In the genomic region with DNA sequence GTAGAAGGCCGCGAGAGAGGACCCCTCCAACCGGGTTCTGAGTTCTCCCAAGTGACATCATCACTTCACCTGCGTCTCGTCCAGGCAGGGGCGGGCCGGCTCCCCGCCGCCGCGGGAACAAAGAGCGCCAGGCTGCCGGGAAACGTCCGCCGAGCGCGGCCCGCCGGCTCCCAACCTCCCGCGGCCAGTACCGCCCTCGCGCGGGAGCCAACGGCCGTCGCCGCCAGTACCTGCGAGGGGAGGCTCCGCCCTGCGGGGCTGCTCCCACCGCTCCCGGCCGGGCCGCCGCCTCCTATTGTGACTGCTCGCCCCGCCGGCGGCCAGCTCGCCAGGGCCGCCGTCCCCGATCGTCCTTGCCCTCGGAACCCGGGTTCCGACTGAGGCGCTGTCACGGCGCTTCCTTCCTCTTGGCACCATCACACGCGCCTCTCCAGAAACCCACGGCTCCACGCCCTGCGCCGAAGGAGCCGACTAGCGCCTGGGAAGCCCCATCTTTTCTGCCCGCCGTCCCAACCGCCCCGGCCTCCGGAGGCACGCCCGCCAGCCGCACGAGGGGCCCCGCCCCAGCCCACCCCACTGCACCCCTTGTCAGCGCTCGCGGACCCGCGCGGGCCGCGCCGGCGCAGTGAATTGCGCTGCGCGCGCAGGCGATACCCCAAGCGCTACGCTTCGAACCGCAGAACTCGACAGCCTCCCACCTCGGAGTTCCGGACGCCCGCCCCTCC, we compare ENCODE assay signal across 8 mouse cellular contexts.
DNase-seq lines count a peak whose midpoint lies in the region; ATAC-seq and TF ChIP-seq lines count a peak whose summit lies in the region.

No protein-coding gene starts in this region.

- peaks cover 41% of the 10 kb centered on the region for H3K4me1 ChIP-seq in embryonic facial prominence, embryonic 13.5 days
- H3K4me1 ChIP-seq in limb, embryonic 14.5 days (ENCODE audit: control insufficient read depth, insufficient read depth, low read length) = peaks cover 32% of the 10 kb centered on the region
- H3K4me1 ChIP-seq in midbrain, postnatal 0 days (ENCODE audit: insufficient read depth, low read length) = peaks cover 14% of the 10 kb centered on the region; the same call in 1 of the 2 replicates

- H3K9me3 ChIP-seq in embryonic facial prominence, embryonic 13.5 days = no peaks in the 10 kb centered on the region
- no peaks in the 10 kb centered on the region for H3K9me3 ChIP-seq in limb, embryonic 14.5 days (ENCODE audit: control insufficient read depth, low read length)
- no peaks in the 10 kb centered on the region for H3K9me3 ChIP-seq in midbrain, postnatal 0 days (ENCODE audit: low read length)

- H3K27me3 ChIP-seq in embryonic facial prominence, embryonic 13.5 days = no peaks in the 10 kb centered on the region
- no peaks in the 10 kb centered on the region for H3K27me3 ChIP-seq in limb, embryonic 14.5 days (ENCODE audit: control insufficient read depth, insufficient read depth, low read length)
- H3K27me3 ChIP-seq in midbrain, postnatal 0 days (ENCODE audit: insufficient read depth, low read length) = no peaks in the 10 kb centered on the region

- DNase-seq in 3134 (ENCODE audit: extremely low read depth, insufficient read length, low spot score) = peak; percentile 95
- DNase-seq in adrenal gland, postnatal 36 days = peak; percentile 88 to 90
- peak; percentile 66 for DNase-seq in heart, adult 8-10 months (ENCODE audit: low spot score)
- peak; percentile 81 for DNase-seq in kidney, adult 9 months
- peak; percentile 91 for DNase-seq in limb, embryonic 14.5 days (ENCODE audit: low spot score)
- DNase-seq in midbrain, postnatal 0 days (ENCODE audit: low spot score) = peak; percentile 94
- peak; percentile 72 to 77 for DNase-seq in spleen, postnatal 14 days (ENCODE audit: low spot score in 2 of 2)

- H3K9ac ChIP-seq in embryonic facial prominence, embryonic 13.5 days = peak overlapping the region; percentile 90
- H3K9ac ChIP-seq in limb, embryonic 14.5 days (ENCODE audit: low read depth, low read length, severe bottlenecking) = peak overlapping the region; percentile 92
- H3K9ac ChIP-seq in midbrain, postnatal 0 days (replicated peaks; ENCODE audit: low read length, poor library complexity, severe bottlenecking) = peak overlapping the region; percentile 91

- peak overlapping the region; percentile 78 for H3K4me3 ChIP-seq in embryonic facial prominence, embryonic 13.5 days
- peak overlapping the region; percentile 87 for H3K4me3 ChIP-seq in limb, embryonic 14.5 days (replicated peaks; ENCODE audit: low read length)
- H3K4me3 ChIP-seq in midbrain, postnatal 0 days (ENCODE audit: low read depth, low read length) = peak overlapping the region; percentile 76

- H3K4me2 ChIP-seq in embryonic facial prominence, embryonic 13.5 days = peak overlapping the region; percentile 65
- H3K4me2 ChIP-seq in limb, embryonic 14.5 days (replicated peaks; ENCODE audit: low read depth, low read length, severe bottlenecking) = peak overlapping the region; percentile 60
- H3K4me2 ChIP-seq in midbrain, postnatal 0 days (ENCODE audit: low read depth, low read length, poor library complexity, severe bottlenecking) = peak overlapping the region; percentile 57

- WGBS in embryonic facial prominence, embryonic 13.5 days = under 1% methylated on average over 77 of the region's 95 CpGs
- WGBS in limb, embryonic 14.5 days = under 1% methylated on average over 49 of the region's 95 CpGs
- under 1% methylated on average over 71 of the region's 95 CpGs for WGBS in midbrain, postnatal 0 days

- peak; percentile 24 for TF ChIP-seq CTCF in midbrain, postnatal 0 days (IDR thresholded peaks at IDR 0.05)

- TF ChIP-seq POLR2A in limb, embryonic 14.5 days (IDR thresholded peaks at IDR 0.05; ENCODE audit: borderline replicate concordance, extremely low read depth, insufficient read depth, insufficient read length) = peak; percentile 90; the same call in 1 of the 2 replicates

- no peaks in the 10 kb centered on the region for H3K36me3 ChIP-seq in embryonic facial prominence, embryonic 13.5 days
- no peaks in the 10 kb centered on the region for H3K36me3 ChIP-seq in limb, embryonic 14.5 days (ENCODE audit: control insufficient read depth, insufficient read depth, low read length)
- no peaks in the 10 kb centered on the region for H3K36me3 ChIP-seq in midbrain, postnatal 0 days (ENCODE audit: insufficient read depth, low read length)

- peak; percentile 88 for ATAC-seq in embryonic facial prominence, embryonic 13.5 days (ENCODE audit: insufficient number of reproducible peaks, insufficient read depth, low FRiP score, low TSS enrichment, low read depth)
- peak; percentile 89 for ATAC-seq in limb, embryonic 14.5 days (ENCODE audit: low FRiP score, low read depth)
- ATAC-seq in midbrain, postnatal 0 days (ENCODE audit: low FRiP score) = peak; percentile 89

- H3K27ac ChIP-seq in embryonic facial prominence, embryonic 13.5 days = peak overlapping the region; percentile 99
- H3K27ac ChIP-seq in limb, embryonic 14.5 days (replicated peaks; ENCODE audit: low read depth, low read length) = peak overlapping the region; percentile 99
- peak overlapping the region; percentile 91 for H3K27ac ChIP-seq in midbrain, postnatal 0 days (ENCODE audit: low read depth, low read length)

Comparison
In these comparisons a context has a peak if more than half of its experiments do, and no peak if none do; other contexts are left out.
1. Peak in every context shown above with its lines: DNase-seq, ATAC-seq, H3K4me3 ChIP-seq and H3K27ac ChIP-seq.